Mouse (Mus musculus): ENCODE results near the gene Iqcf6.

- no peak for TF ChIP-seq POLR2AphosphoS2 (IDR thresholded peaks at IDR 0.05; ENCODE audit: low read length)
- no peak for TF ChIP-seq CTCF (IDR thresholded peaks at IDR 0.05 in 2 of 3, conservative IDR thresholded peaks at IDR 0.05 in 1 of 3; ENCODE audit: control insufficient read depth in 1 of 3, insufficient read depth in 1 of 3, low read depth in 2 of 3, low read length in 3 of 3, poor library complexity in 1 of 3, severe bottlenecking in 1 of 3)
- TF ChIP-seq MYC (IDR thresholded peaks at IDR 0.05; ENCODE audit: low read depth, low read length), result no peak
- no peak for TF ChIP-seq GATA1 (IDR thresholded peaks at IDR 0.05; ENCODE audit: low read depth, low read length)
Observed at GRCm38 (mm10) chr9:106616306-106616705, 10.1 kb upstream of the Iqcf6 start.

Measured in MEL (cell line).